Mouse (Mus musculus): ENCODE results near the gene Thap3. TPM values are rescaled to one million over a fixed set of nuclear protein-coding genes. Genes with fewer than 3 reads are reported as not detected.

Thap3 gene
- polyA plus RNA-seq, 1 experiment from 2014 or later: 34.9 TPM

Other genes with a start within 250 kb of the Thap3 start
- gene Camta1, start 127.1 kb downstream of the Thap3 start, polyA plus RNA-seq (2016; fragmentation: Nextera tagmentation; extraction: Ambion mirVana): 122 and 131 TPM in 2 replicates
- gene Dnajc11, start 55.3 kb downstream of the Thap3 start, polyA plus RNA-seq (2016; fragmentation: Nextera tagmentation; extraction: Ambion mirVana): 113 and 114 TPM in 2 replicates
- gene Phf13, start 7.3 kb upstream of the Thap3 start, polyA plus RNA-seq (2016; fragmentation: Nextera tagmentation; extraction: Ambion mirVana): 24.1 and 26.1 TPM in 2 replicates
- gene Klhl21, start 19.8 kb upstream of the Thap3 start, polyA plus RNA-seq (2016; fragmentation: Nextera tagmentation; extraction: Ambion mirVana): 8.1 and 8.3 TPM in 2 replicates
- gene Zbtb48, start 38.7 kb upstream of the Thap3 start, polyA plus RNA-seq (2016; fragmentation: Nextera tagmentation; extraction: Ambion mirVana): 24.1 and 24.4 TPM in 2 replicates
- 0.48 and 0.79 TPM in 2 replicates for gene Tas1r1, start 49.6 kb upstream of the Thap3 start, polyA plus RNA-seq (2016; fragmentation: Nextera tagmentation; extraction: Ambion mirVana)
- 42.0 and 43.0 TPM in 2 replicates for gene Nol9, start 50.3 kb upstream of the Thap3 start, polyA plus RNA-seq (2016; fragmentation: Nextera tagmentation; extraction: Ambion mirVana)
- gene Plekhg5, start 83.5 kb upstream of the Thap3 start, polyA plus RNA-seq (2016; fragmentation: Nextera tagmentation; extraction: Ambion mirVana): 9.6 and 9.8 TPM in 2 replicates
- 0.72 and 0.96 TPM in 2 replicates for gene Tnfrsf25, start 126.9 kb upstream of the Thap3 start, polyA plus RNA-seq (2016; fragmentation: Nextera tagmentation; extraction: Ambion mirVana)
- 5.6 and 5.9 TPM in 2 replicates for gene Espn, start 163.4 kb upstream of the Thap3 start, polyA plus RNA-seq (2016; fragmentation: Nextera tagmentation; extraction: Ambion mirVana)
- not detected in 2 replicates for gene Hes2, start 169.9 kb upstream of the Thap3 start, polyA plus RNA-seq (2016; fragmentation: Nextera tagmentation; extraction: Ambion mirVana)
- gene Acot7, start 189.1 kb upstream of the Thap3 start, polyA plus RNA-seq (2016; fragmentation: Nextera tagmentation; extraction: Ambion mirVana): 61.0 and 64.4 TPM in 2 replicates

Data from forebrain, embryonic 10.5 days (tissue).